Mouse (Mus musculus): Measurements from ENCODE around the gene Psmc3. TPM values are rescaled to one million over a fixed set of nuclear protein-coding genes. Genes with fewer than 3 reads are reported as not detected.
A peak's percentile ranks its signal among the peaks of the same experiment; 100 is the strongest.

Psmc3 gene
- polyA plus RNA-seq, 1 experiment from 2014 or later = 278 TPM

- H3K4me3 ChIP-seq = no peak overlapping the region
Observed at GRCm38 (mm10) chr2:91084179-91084820, 30.5 kb downstream of the Psmc3 start.

GRCm38 (mm10) chr2:91085494-91086391, 31.9 kb downstream of the Psmc3 start:
- H3K4me2 ChIP-seq = no peak overlapping the region
- H3K27ac ChIP-seq = no peak overlapping the region
- WGBS = 78% methylated on average over 14 of the region's 14 CpGs
- no peak overlapping the region for H3K4me3 ChIP-seq
- no peak for ATAC-seq (ENCODE audit: borderline replicate concordance, extremely low read depth, low FRiP score, low TSS enrichment)
- no peak overlapping the region for H3K9ac ChIP-seq
- no peaks in the 10 kb centered on the region for H3K9me3 ChIP-seq
- H3K27me3 ChIP-seq = no peaks in the 10 kb centered on the region
- no peaks in the 10 kb centered on the region for H3K36me3 ChIP-seq
- H3K4me1 ChIP-seq = no peaks in the 10 kb centered on the region

More at GRCm38 (mm10) chr2:91084179-91084820, 30.5 kb downstream of the Psmc3 start:
- no peak overlapping the region for H3K9ac ChIP-seq
- no peaks in the 10 kb centered on the region for H3K27me3 ChIP-seq
- H3K4me2 ChIP-seq = no peak overlapping the region
- WGBS = 74% methylated on average over 15 of the region's 15 CpGs
- no peak overlapping the region for H3K27ac ChIP-seq
- no peak for ATAC-seq (ENCODE audit: borderline replicate concordance, extremely low read depth, low FRiP score, low TSS enrichment)
- H3K9me3 ChIP-seq = no peaks in the 10 kb centered on the region
- no peaks in the 10 kb centered on the region for H3K36me3 ChIP-seq
- peaks cover under 1% of the 10 kb centered on the region; the same call in 1 of the 2 replicates for H3K4me1 ChIP-seq

GRCm38 (mm10) chr2:91086392-91087237, 32.8 kb downstream of the Psmc3 start:
- no peaks in the 10 kb centered on the region for H3K9me3 ChIP-seq
- WGBS = 73% methylated on average over 9 of the region's 9 CpGs

GRCm38 (mm10) chr2:91087453-91087852, 33.6 kb downstream of the Psmc3 start:
- ATAC-seq (ENCODE audit: borderline replicate concordance, extremely low read depth, low FRiP score, low TSS enrichment) = no peak
- 72% methylated on average over 9 of the region's 9 CpGs for WGBS
- H3K36me3 ChIP-seq = no peaks in the 10 kb centered on the region
- no peaks in the 10 kb centered on the region for H3K4me1 ChIP-seq
- no peaks in the 10 kb centered on the region for H3K27me3 ChIP-seq
- no peaks in the 10 kb centered on the region for H3K9me3 ChIP-seq
- no peak overlapping the region for H3K4me3 ChIP-seq
- no peak overlapping the region for H3K27ac ChIP-seq
- H3K9ac ChIP-seq = no peak overlapping the region
- no peak overlapping the region for H3K4me2 ChIP-seq

More at GRCm38 (mm10) chr2:91086392-91087237, 32.8 kb downstream of the Psmc3 start:
- H3K4me3 ChIP-seq = no peak overlapping the region
- H3K27ac ChIP-seq = no peak overlapping the region
- ATAC-seq (ENCODE audit: borderline replicate concordance, extremely low read depth, low FRiP score, low TSS enrichment) = no peak
- no peak overlapping the region for H3K9ac ChIP-seq
- H3K4me2 ChIP-seq = no peak overlapping the region
- no peaks in the 10 kb centered on the region for H3K27me3 ChIP-seq
- no peaks in the 10 kb centered on the region for H3K36me3 ChIP-seq
- H3K4me1 ChIP-seq = no peaks in the 10 kb centered on the region

DNA sequence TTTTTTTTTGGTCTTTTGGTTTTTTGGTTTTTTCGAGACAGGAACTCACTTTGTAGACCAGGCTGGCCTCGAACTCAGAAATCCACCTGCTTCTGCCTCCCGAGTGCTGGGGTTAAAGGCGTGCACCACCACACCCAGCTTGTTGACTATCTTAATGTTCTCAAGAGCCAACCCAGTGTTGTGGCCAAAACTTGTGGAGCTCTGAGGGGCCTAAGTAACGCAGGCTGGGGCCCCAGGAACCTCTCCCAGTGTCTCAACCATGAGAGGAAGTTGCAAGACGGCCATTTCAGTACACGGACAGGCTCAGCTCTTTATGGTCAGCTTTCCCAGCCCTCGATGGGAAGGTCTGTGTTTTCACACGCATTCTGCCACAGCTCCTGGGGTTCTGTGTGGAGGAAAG, 35.2 kb downstream of the Psmc3 start:
- no peaks in the 10 kb centered on the region for H3K9me3 ChIP-seq
- H3K4me3 ChIP-seq = no peak overlapping the region
- no peaks in the 10 kb centered on the region for H3K4me1 ChIP-seq
- H3K9ac ChIP-seq = no peak overlapping the region
- 72% methylated on average over 9 of the region's 9 CpGs for WGBS
- H3K36me3 ChIP-seq = no peaks in the 10 kb centered on the region
- H3K4me2 ChIP-seq = no peak overlapping the region
- no peak overlapping the region for H3K27ac ChIP-seq
- ATAC-seq (ENCODE audit: borderline replicate concordance, extremely low read depth, low FRiP score, low TSS enrichment) = no peak
- no peaks in the 10 kb centered on the region for H3K27me3 ChIP-seq

GRCm38 (mm10) chr2:91090208-91090607, 36.4 kb downstream of the Psmc3 start:
- Histone ChIP-seq H3K27me3 (no peaks in the 10 kb centered on the region), H3K4me3 (no peak overlapping the region), H3K36me3 (no peaks in the 10 kb centered on the region), H3K27ac (no peak overlapping the region), H3K4me1 (no peaks in the 10 kb centered on the region), H3K4me2 (no peak overlapping the region), H3K9ac (no peak overlapping the region), H3K9me3 (no peaks in the 10 kb centered on the region)
- no peak for ATAC-seq (ENCODE audit: borderline replicate concordance, extremely low read depth, low FRiP score, low TSS enrichment)
- WGBS = 69% methylated on average over 6 of the region's 6 CpGs

- Histone ChIP-seq H3K9me3 (no peaks in the 10 kb centered on the region), H3K27ac (no peak overlapping the region), H3K36me3 (no peaks in the 10 kb centered on the region), H3K4me1 (no peaks in the 10 kb centered on the region), H3K9ac (no peak overlapping the region), H3K4me3 (no peak overlapping the region), H3K4me2 (no peak overlapping the region), H3K27me3 (no peaks in the 10 kb centered on the region)
- 59% methylated on average over 6 of the region's 6 CpGs for WGBS
- ATAC-seq (ENCODE audit: borderline replicate concordance, extremely low read depth, low FRiP score, low TSS enrichment) = no peak
Observed at GRCm38 (mm10) chr2:91090827-91091226, 37.0 kb downstream of the Psmc3 start.

GRCm38 (mm10) chr2:91096524-91096923, 42.7 kb downstream of the Psmc3 start:
- H3K9ac ChIP-seq = no peak overlapping the region

GRCm38 (mm10) chr2:91097015-91097414, 43.2 kb downstream of the Psmc3 start:
- WGBS = 74% methylated on average over 10 of the region's 10 CpGs
- Histone ChIP-seq H3K27ac (no peak overlapping the region), H3K36me3 (no peaks in the 10 kb centered on the region), H3K4me3 (no peak overlapping the region), H3K9me3 (no peaks in the 10 kb centered on the region), H3K9ac (no peak overlapping the region), H3K4me2 (no peak overlapping the region), H3K4me1 (no peaks in the 10 kb centered on the region), H3K27me3 (no peaks in the 10 kb centered on the region)
- no peak for ATAC-seq (ENCODE audit: borderline replicate concordance, extremely low read depth, low FRiP score, low TSS enrichment)

More at GRCm38 (mm10) chr2:91096524-91096923, 42.7 kb downstream of the Psmc3 start:
- no peak overlapping the region for H3K4me3 ChIP-seq
- H3K4me2 ChIP-seq = no peak overlapping the region
- H3K4me1 ChIP-seq = no peaks in the 10 kb centered on the region
- H3K27ac ChIP-seq = no peak overlapping the region
- 67% methylated on average over 14 of the region's 14 CpGs for WGBS
- no peaks in the 10 kb centered on the region for H3K36me3 ChIP-seq
- no peak for ATAC-seq (ENCODE audit: borderline replicate concordance, extremely low read depth, low FRiP score, low TSS enrichment)
- no peaks in the 10 kb centered on the region for H3K9me3 ChIP-seq
- H3K27me3 ChIP-seq = no peaks in the 10 kb centered on the region

GRCm38 (mm10) chr2:91098156-91098555, 44.3 kb downstream of the Psmc3 start:
- Histone ChIP-seq H3K27me3 (no peaks in the 10 kb centered on the region), H3K9me3 (no peaks in the 10 kb centered on the region), H3K4me2 (no peak overlapping the region), H3K27ac (no peak overlapping the region), H3K36me3 (no peaks in the 10 kb centered on the region), H3K4me1 (no peaks in the 10 kb centered on the region), H3K9ac (no peak overlapping the region), H3K4me3 (no peak overlapping the region)
- no peak for ATAC-seq (ENCODE audit: borderline replicate concordance, extremely low read depth, low FRiP score, low TSS enrichment)
- 67% methylated on average over 2 of the region's 2 CpGs for WGBS

GRCm38 (mm10) chr2:91101124-91101740, 47.4 kb downstream of the Psmc3 start:
- H3K9ac ChIP-seq = peak overlapping the region; percentile 22; the same call in 1 of the 2 replicates
- 4% methylated on average over 7 of the region's 7 CpGs for WGBS
- H3K4me2 ChIP-seq = no peak overlapping the region
- H3K36me3 ChIP-seq = no peaks in the 10 kb centered on the region
- H3K4me1 ChIP-seq = no peaks in the 10 kb centered on the region
- no peaks in the 10 kb centered on the region for H3K9me3 ChIP-seq
- H3K4me3 ChIP-seq = no peak overlapping the region
- H3K27ac ChIP-seq = no peak overlapping the region
- peak; percentile 77 for ATAC-seq (ENCODE audit: borderline replicate concordance, extremely low read depth, low FRiP score, low TSS enrichment)
- no peaks in the 10 kb centered on the region for H3K27me3 ChIP-seq

All from lung, embryonic 15.5 days (tissue).